Mouse (Mus musculus) CH12.LX (cell line): ENCODE measurements at regions not wholly inside any gene's neighbourhood (a gene's known extent, or its start where the extent isn't known, plus 50 kb on each side); places are given as distances from the start of the nearest gene placed in this dataset.

Experiments
- CTCF ChIP-seq, 2 experiments: IDR thresholded peaks in 1 of 2; conservative IDR thresholded peaks in 1 of 2; 2 replicates each; pipeline ENCODE4 v1.5.1; 2011 to 2012; ENCODE audit warnings: low read depth in 2 of 2, low read length in 2 of 2, improper control_type of control experiment in 1 of 2, inconsistent platforms in 1 of 2, mild to moderate bottlenecking in 1 of 2, moderate library complexity in 1 of 2
- EP300 ChIP-seq: IDR thresholded peaks from 2 replicates; pipeline ENCODE4 v1.6.1; 2011; ENCODE audit warnings: low read length, improper control_type of control experiment
- MEF2A ChIP-seq: IDR thresholded peaks from 2 replicates; pipeline ENCODE4 v1.6.1; 2014; ENCODE audit warnings: low read depth, mild to moderate bottlenecking, inconsistent platforms, low read length, improper control_type of control experiment, borderline replicate concordance
- MYC ChIP-seq: IDR thresholded peaks from 2 replicates; pipeline ENCODE4 v1.6.1; 2011; ENCODE audit warnings: low read depth, mild to moderate bottlenecking, improper control_type of control experiment, low read length
- POLR2A ChIP-seq: IDR thresholded peaks from 2 replicates; pipeline ENCODE4 v1.6.1; 2011; ENCODE audit warnings: low read depth, mild to moderate bottlenecking, improper control_type of control experiment, low read length

GRCm38 (mm10) chr6:9406016-9406415, 457.8 kb downstream of the Nxph1 start:
- no peak for TF ChIP-seq MYC
- no peak for TF ChIP-seq CTCF (conservative IDR thresholded peaks at IDR 0.05 in 1 of 2, IDR thresholded peaks at IDR 0.05 in 1 of 2; ENCODE audit: low read depth in 2 of 2, low read length in 2 of 2)
- no peak for TF ChIP-seq POLR2A
- TF ChIP-seq MEF2A = no peak
- TF ChIP-seq EP300 = no peak
